Mouse (Mus musculus) forebrain, embryonic 12.5 days (tissue): Measurements from ENCODE around the gene H2al1h. TPM values are rescaled to one million over a fixed set of nuclear protein-coding genes. Genes with fewer than 3 reads are reported as not detected.
"Not testable (repeated sequence)": the region's sequence is repeated elsewhere in the genome, so short reads cannot be mapped to it uniquely, and the experiment has no call there.

ENCODE experiments used
- ATAC-seq: fragments of 200-750 bp; cut with Nextera tagmentation; 2 replicates; pipeline ENCODE4 v1.8.0; 2017; ENCODE audit warnings: moderate TSS enrichment; ENCODE audit not compliant: low FRiP score
- H3K27ac ChIP-seq: fragments of 300-500 bp; sonication (generic); 2 replicates; pipeline ENCODE4 v1.5.1; 2016; ENCODE audit warnings: mild to moderate bottlenecking
- H3K27me3 ChIP-seq: fragments of 300-500 bp; sonication (generic); 2 replicates; pipeline ENCODE4 v1.6.1; 2016; ENCODE audit warnings: mild to moderate bottlenecking
- H3K36me3 ChIP-seq: fragments of 300-500 bp; sonication (generic); replicated peaks from 2 replicates; pipeline ENCODE4 v1.6.1; 2016; ENCODE audit warnings: mild to moderate bottlenecking
- H3K4me1 ChIP-seq: fragments of 300-500 bp; sonication (generic); 2 replicates; pipeline ENCODE4 v1.6.1; 2016
- H3K4me2 ChIP-seq: fragments of 300-500 bp; sonication (generic); 2 replicates; pipeline ENCODE4 v1.6.1; 2016; ENCODE audit warnings: mild to moderate bottlenecking, moderate library complexity
- H3K4me3 ChIP-seq: fragments of 300-500 bp; sonication (generic); replicated peaks from 2 replicates; pipeline ENCODE4 v1.5.1; 2016; ENCODE audit warnings: mild to moderate bottlenecking
- H3K9ac ChIP-seq: fragments of 300-500 bp; sonication (generic); 2 replicates; pipeline ENCODE4 v1.6.1; 2016; ENCODE audit warnings: mild to moderate bottlenecking
- H3K9me3 ChIP-seq: fragments of 300-500 bp; sonication (generic); 2 replicates; pipeline ENCODE4 v1.6.1; 2016
- WGBS: fragments of 180-500 bp; shearing (Covaris S2); methylation state at CpG from one replicate; pipeline ENCODE4 v1.1.7; 2016; 5-methylcytosine and 5-hydroxymethylcytosine counted together
- polyA plus RNA-seq: library from polyadenylated mRNA; unstranded; fragments of >200 nt; fragmentation: Nextera tagmentation; extraction: Ambion mirVana; gene quantifications from 2 replicates; pipeline ENCODE4 v1.2.1, GENCODE M21; 2016

H2al1h gene
- not detected in 2 replicates for polyA plus RNA-seq

- not testable (repeated sequence) for H3K27me3 ChIP-seq, H3K4me2 ChIP-seq, H3K4me1 ChIP-seq, H3K9me3 ChIP-seq, H3K9ac ChIP-seq, H3K4me3 ChIP-seq, H3K27ac ChIP-seq, H3K36me3 ChIP-seq, ATAC-seq
- WGBS = no CpG with 5 or more reads among the region's 6 CpGs
Observed at GRCm38 (mm10) chrX:11321192-11321591, at the start of gene H2al1h. Gene H2al1h (plus strand): TSS chrX:11321492.

DNA sequence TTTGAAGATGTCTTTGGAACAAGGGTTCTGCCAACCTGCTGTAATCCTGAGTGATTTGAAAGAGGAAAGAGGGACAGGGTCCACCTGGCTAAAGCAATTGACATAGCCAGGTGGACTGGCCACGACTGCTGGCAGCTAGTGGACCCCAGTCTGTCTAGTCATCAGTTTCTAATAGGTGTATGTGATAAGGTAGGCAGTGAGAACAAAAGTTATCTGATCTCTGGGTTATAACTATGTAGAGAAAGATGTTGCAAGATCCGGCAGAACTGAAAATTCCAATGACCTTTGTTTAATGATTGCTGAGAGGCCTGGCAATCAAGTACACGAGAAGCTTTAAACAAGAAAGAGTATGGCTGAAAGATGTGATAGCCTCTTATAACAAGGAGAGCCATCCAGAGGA is 48.1 kb upstream of the H2al1h start:
- no peaks in the 10 kb centered on the region for H3K36me3 ChIP-seq
- H3K9me3 ChIP-seq = no peaks in the 10 kb centered on the region
- H3K4me2 ChIP-seq = no peak overlapping the region
- ATAC-seq = no peak
- no peak overlapping the region for H3K4me3 ChIP-seq
- no peak overlapping the region for H3K9ac ChIP-seq
- H3K4me1 ChIP-seq = no peaks in the 10 kb centered on the region
- 0 out of 2 replicates have a peak, but pooled peaks cover 8% of the 10 kb centered on the region for H3K27me3 ChIP-seq
- no peak overlapping the region for H3K27ac ChIP-seq
- 85% methylated on average over 3 of the region's 3 CpGs for WGBS

- 86% methylated on average over 6 of the region's 6 CpGs for WGBS
- ATAC-seq = no peak
- Histone ChIP-seq H3K9ac (no peak overlapping the region), H3K4me3 (no peak overlapping the region), H3K9me3 (no peaks in the 10 kb centered on the region), H3K27ac (no peak overlapping the region), H3K27me3 (peaks cover 12% of the 10 kb centered on the region; the same call in 1 of the 2 replicates), H3K36me3 (no peaks in the 10 kb centered on the region), H3K4me1 (no peaks in the 10 kb centered on the region), H3K4me2 (no peak overlapping the region)
Observed at GRCm38 (mm10) chrX:11277083-11277482, 44.2 kb upstream of the H2al1h start.

- Histone ChIP-seq H3K4me1 (no peaks in the 10 kb centered on the region), H3K27me3 (peaks cover 4% of the 10 kb centered on the region; the same call in 1 of the 2 replicates), H3K27ac (no peak overlapping the region), H3K9ac (no peak overlapping the region), H3K4me3 (no peak overlapping the region), H3K9me3 (no peaks in the 10 kb centered on the region), H3K36me3 (no peaks in the 10 kb centered on the region), H3K4me2 (no peak overlapping the region)
- 68% methylated on average over 2 of the region's 2 CpGs for WGBS
- no peak for ATAC-seq
Observed at GRCm38 (mm10) chrX:11280741-11281140, 40.6 kb upstream of the H2al1h start.

- Histone ChIP-seq H3K9me3 (no peaks in the 10 kb centered on the region), H3K4me1 (no peaks in the 10 kb centered on the region), H3K9ac (no peak overlapping the region), H3K4me3 (no peak overlapping the region), H3K36me3 (no peaks in the 10 kb centered on the region), H3K4me2 (no peak overlapping the region), H3K27me3 (peaks cover 7% of the 10 kb centered on the region; the same call in 1 of the 2 replicates), H3K27ac (no peak overlapping the region)
- WGBS = 79% methylated on average over 14 of the region's 14 CpGs
- ATAC-seq = no peak
Observed at GRCm38 (mm10) chrX:11288306-11288882, 32.9 kb upstream of the H2al1h start.

- Histone ChIP-seq H3K27me3 (peaks cover 7% of the 10 kb centered on the region; the same call in 1 of the 2 replicates), H3K4me3 (no peak overlapping the region), H3K4me1 (no peaks in the 10 kb centered on the region), H3K9ac (no peak overlapping the region), H3K36me3 (no peaks in the 10 kb centered on the region), H3K9me3 (no peaks in the 10 kb centered on the region), H3K4me2 (no peak overlapping the region), H3K27ac (no peak overlapping the region)
- ATAC-seq = no peak
- 28% methylated on average over 4 of the region's 4 CpGs for WGBS
Observed at GRCm38 (mm10) chrX:11289244-11289643, 32.0 kb upstream of the H2al1h start.

DNA sequence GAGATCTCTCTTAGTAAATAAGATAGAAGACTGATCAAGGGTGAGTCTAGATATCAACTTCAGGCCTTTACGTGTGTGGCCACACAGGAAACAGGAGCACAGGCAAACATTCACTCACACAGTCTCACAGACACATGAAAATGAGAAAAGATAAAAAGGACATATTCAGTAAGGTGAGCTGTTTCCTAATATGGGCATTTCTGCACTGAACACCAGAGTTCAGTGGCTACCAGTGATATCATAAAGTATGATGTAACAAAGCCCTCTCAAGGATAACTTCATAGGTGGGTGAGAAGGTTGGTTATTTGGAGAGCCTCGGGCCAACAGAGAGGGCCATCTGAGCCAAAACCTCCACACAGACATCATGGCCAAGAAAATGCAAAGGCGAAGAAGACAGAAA is 22.3 kb upstream of the H2al1h start, which contains the start of gene H2al1a:
TSS of gene H2al1a (plus strand) at position 301 of the 400 bp plus-strand sequence.
- not testable (repeated sequence) for H3K4me1 ChIP-seq, H3K4me3 ChIP-seq, H3K9me3 ChIP-seq, ATAC-seq, H3K9ac ChIP-seq, H3K4me2 ChIP-seq, H3K27ac ChIP-seq, H3K36me3 ChIP-seq, H3K27me3 ChIP-seq
- WGBS = no CpG with 5 or more reads among the region's 3 CpGs

DNA sequence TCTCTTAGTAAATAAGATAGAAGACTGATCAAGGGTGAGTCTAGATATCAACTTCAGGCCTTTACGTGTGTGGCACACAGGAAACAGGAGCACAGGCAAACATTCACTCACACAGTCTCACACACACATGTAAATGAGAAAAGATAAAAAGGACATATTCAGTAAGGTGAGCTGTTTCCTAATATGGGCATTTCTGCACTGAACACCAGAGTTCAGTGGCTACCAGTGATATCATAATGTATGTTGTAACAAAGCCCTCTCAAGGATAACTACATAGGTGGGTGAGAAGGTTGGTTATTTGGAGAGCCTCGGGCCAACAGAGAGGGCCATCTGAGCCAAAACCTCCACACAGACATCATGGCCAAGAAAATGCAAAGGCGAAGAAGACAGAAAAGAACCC is 19.2 kb upstream of the H2al1h start, which contains the start of gene H2al1b:
TSS of gene H2al1b (plus strand) at position 301 of the 400 bp plus-strand sequence.
- WGBS = 78% methylated on average over 1 of the region's 3 CpGs
- not testable (repeated sequence) for H3K9ac ChIP-seq, H3K36me3 ChIP-seq, ATAC-seq, H3K9me3 ChIP-seq, H3K4me2 ChIP-seq, H3K27ac ChIP-seq, H3K4me1 ChIP-seq, H3K27me3 ChIP-seq, H3K4me3 ChIP-seq

DNA sequence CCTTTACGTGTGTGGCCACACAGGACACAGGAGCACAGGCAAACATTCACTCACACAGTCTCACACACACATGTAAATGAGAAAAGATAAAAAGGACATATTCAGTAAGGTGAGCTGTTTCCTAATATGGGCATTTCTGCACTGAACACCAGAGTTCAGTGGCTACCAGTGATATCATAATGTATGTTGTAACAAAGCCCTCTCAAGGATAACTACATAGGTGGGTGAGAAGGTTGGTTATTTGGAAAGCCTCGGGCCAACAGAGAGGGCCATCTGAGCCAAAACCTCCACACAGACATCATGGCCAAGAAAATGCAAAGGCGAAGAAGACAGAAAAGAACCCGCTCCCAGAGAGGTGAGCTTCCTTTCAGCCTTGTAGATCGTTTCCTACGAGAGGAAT is 15.9 kb upstream of the H2al1h start, which contains the start of gene H2al1c:
TSS of gene H2al1c (plus strand) at position 301 of the 400 bp plus-strand sequence.
- not testable (repeated sequence) for H3K27me3 ChIP-seq, H3K9me3 ChIP-seq, ATAC-seq, H3K4me1 ChIP-seq, H3K27ac ChIP-seq, H3K9ac ChIP-seq, H3K36me3 ChIP-seq, H3K4me2 ChIP-seq, H3K4me3 ChIP-seq
- WGBS = 100% methylated on average over 1 of the region's 6 CpGs

DNA sequence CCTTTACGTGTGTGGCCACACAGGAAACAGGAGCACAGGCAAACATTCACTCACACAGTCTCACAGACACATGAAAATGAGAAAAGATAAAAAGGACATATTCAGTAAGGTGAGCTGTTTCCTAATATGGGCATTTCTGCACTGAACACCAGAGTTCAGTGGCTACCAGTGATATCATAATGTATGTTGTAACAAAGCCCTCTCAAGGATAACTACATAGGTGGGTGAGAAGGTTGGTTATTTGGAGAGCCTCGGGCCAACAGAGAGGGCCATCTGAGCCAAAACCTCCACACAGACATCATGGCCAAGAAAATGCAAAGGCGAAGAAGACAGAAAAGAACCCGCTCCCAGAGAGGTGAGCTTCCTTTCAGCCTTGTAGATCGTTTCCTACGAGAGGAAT is 12.8 kb upstream of the H2al1h start, which contains the start of gene H2al1d:
TSS of gene H2al1d (plus strand) at position 301 of the 400 bp plus-strand sequence.
- H3K4me3 ChIP-seq, H3K9ac ChIP-seq, H3K4me1 ChIP-seq, H3K27ac ChIP-seq, H3K36me3 ChIP-seq, ATAC-seq, H3K27me3 ChIP-seq, H3K9me3 ChIP-seq, H3K4me2 ChIP-seq: not testable (repeated sequence)
- no CpG with 5 or more reads among the region's 6 CpGs for WGBS

GRCm38 (mm10) chrX:11311634-11312033 is 9.7 kb upstream of the H2al1h start, which contains the start of gene H2al1e:
Gene H2al1e (plus strand): TSS chrX:11311934.
- H3K4me3 ChIP-seq, ATAC-seq, H3K4me2 ChIP-seq, H3K27me3 ChIP-seq, H3K27ac ChIP-seq, H3K9ac ChIP-seq, H3K9me3 ChIP-seq, H3K4me1 ChIP-seq, H3K36me3 ChIP-seq: not testable (repeated sequence)
- WGBS = no CpG with 5 or more reads among the region's 3 CpGs

DNA sequence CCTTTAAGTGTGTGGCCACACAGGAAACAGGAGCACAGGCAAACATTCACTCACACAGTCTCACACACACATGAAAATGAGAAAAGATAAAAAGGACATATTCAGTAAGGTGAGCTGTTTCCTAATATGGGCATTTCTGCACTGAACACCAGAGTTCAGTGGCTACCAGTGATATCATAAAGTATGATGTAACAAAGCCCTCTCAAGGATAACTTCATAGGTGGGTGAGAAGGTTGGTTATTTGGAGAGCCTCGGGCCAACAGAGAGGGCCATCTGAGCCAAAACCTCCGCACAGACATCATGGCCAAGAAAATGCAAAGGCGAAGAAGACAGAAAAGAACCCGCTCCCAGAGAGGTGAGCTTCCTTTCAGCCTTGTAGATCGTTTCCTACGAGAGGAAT is 6.4 kb upstream of the H2al1h start, which contains the start of gene H2al1f:
TSS of gene H2al1f (plus strand) at position 301 of the 400 bp plus-strand sequence.
- H3K36me3 ChIP-seq, H3K4me1 ChIP-seq, H3K4me3 ChIP-seq, ATAC-seq, H3K9ac ChIP-seq, H3K4me2 ChIP-seq, H3K9me3 ChIP-seq, H3K27ac ChIP-seq, H3K27me3 ChIP-seq: not testable (repeated sequence)
- WGBS = no CpG with 5 or more reads among the region's 6 CpGs

- not testable (repeated sequence) for H3K4me3 ChIP-seq, H3K27ac ChIP-seq, H3K9me3 ChIP-seq, H3K9ac ChIP-seq, H3K4me1 ChIP-seq, H3K36me3 ChIP-seq, H3K4me2 ChIP-seq, H3K27me3 ChIP-seq, ATAC-seq
- WGBS = no CpG with 5 or more reads among the region's 3 CpGs
Observed at GRCm38 (mm10) chrX:11317956-11318355, 3.3 kb upstream of the H2al1h start, which contains the start of gene H2al1g. Gene H2al1g (plus strand): TSS chrX:11318256.
